Mouse (Mus musculus) cerebellum, adult 2 months (tissue): ENCODE results near the gene Cdkn2d.

Source experiments
- CTCF ChIP-seq: fragments of 200-500 bp; IDR thresholded peaks from 2 replicates; pipeline ENCODE4 v1.5.1; 2011; ENCODE audit warnings: low read depth, mild to moderate bottlenecking, control low read depth, low read length, moderate library complexity, borderline replicate concordance; ENCODE audit not compliant: insufficient read depth
- POLR2A ChIP-seq: fragments of 200-500 bp; IDR thresholded peaks from 2 replicates; pipeline ENCODE4 v1.6.1; 2011; ENCODE audit warnings: low read length, control low read depth, borderline replicate concordance; ENCODE audit not compliant: insufficient read depth

DNA sequence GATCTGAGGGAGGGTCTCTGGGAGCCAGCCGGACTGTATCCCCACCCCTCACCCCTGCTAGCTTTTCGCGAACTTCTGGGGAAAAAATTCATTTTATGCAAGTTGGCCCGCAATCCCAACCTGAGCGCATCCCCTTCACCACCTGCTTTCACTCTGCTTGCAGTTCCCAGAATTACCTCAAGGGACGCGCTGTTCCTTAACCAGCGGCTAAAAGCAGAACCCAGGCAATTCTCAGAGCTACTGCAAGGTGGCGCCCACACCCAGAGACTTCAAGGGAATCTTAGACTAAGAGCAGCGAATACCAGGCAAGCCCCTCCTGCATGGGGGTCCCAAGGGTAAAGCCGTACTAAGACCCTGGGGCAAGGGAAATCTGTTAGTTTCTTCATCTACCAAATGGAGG, 49.9 kb downstream of the Cdkn2d start:
- TF ChIP-seq POLR2A (no peak), CTCF (peak; percentile 96)
